Mouse (Mus musculus) fat pad, adult 2 months (tissue): ENCODE data around the gene Fam171b.

Experiments used
- DNase-seq: peaks from one replicate; pipeline ENCODE4 v3.0.0-alpha.2; 2011; ENCODE audit warnings: low read depth, low spot score; ENCODE audit errors: extremely low read depth

Gene Fam171b

DNA sequence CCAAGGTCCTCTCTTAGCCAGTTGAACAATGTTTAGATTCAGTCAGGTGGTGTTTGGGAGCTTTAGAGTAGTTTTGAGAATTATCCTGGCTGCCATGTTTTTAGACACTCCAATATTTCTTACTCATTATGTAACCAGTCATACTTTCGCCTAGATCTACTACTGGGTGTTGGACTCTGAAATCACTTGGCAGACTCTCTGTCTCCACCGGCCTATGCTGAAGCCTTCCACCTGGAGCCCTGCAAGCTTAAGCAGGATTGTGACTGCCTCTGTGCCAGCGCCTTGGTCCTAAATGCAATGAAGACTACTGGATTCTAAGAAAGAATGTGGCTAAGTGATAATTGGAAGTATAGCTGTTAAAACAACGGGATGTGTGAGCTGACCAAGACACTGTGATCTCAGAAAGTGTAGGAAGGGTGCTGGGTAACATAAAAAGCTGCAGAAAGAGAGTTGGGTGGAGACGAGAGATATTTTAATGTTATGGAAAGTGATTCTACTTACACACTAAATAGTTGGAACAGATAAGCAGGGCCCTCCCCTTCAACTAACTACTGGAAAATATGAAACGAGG, 71.5 kb downstream of the Fam171b start:
- no peak for DNase-seq

DNA sequence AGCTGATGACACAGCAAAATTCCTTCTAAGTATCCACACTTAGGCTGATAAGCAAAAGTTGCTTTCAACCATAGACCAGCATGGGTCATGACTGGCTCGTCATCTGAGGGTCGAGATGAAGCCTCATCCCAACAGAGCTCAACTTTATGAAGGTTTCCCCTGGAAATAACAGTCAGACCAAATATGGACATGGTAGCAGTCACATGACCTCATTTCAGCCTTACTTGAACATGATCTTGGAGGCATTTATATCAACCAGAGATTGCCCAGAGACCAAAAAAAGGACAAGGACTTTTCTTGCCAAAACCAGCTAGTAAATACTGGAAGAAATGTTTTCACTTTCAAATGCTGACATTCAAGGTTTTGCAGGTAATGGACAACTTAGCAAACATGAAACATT, 81.3 kb downstream of the Fam171b start:
- no peak for DNase-seq

- no peak for DNase-seq
Measured at GRCm38 (mm10) chr2:83901896-83902540, 89.6 kb downstream of the Fam171b start.

- DNase-seq = no peak
Measured at GRCm38 (mm10) chr2:83929478-83930088, 117.1 kb downstream of the Fam171b start.
